Mouse (Mus musculus) kidney, embryonic 15.5 days (tissue): Measurements from ENCODE around the gene Cdk5r1. TPM values are rescaled to one million over a fixed set of nuclear protein-coding genes. Genes with fewer than 3 reads are reported as not detected.

Experiments
- ATAC-seq: fragments of 200-750 bp; cut with Nextera tagmentation; replicated peaks from 2 replicates; pipeline ENCODE4 v1.8.0; 2017; ENCODE audit warnings: moderate TSS enrichment; ENCODE audit not compliant: low FRiP score
- H3K27ac ChIP-seq: fragments of 300-500 bp; sonication (generic); 2 replicates; pipeline ENCODE4 v1.5.1; 2015; ENCODE audit warnings: mild to moderate bottlenecking, inconsistent platforms
- H3K27me3 ChIP-seq: fragments of 300-500 bp; sonication (generic); 2 replicates; pipeline ENCODE4 v1.6.1; 2015; ENCODE audit warnings: inconsistent platforms
- H3K36me3 ChIP-seq: fragments of 300-500 bp; sonication (generic); 2 replicates; pipeline ENCODE4 v1.6.1; 2015; ENCODE audit warnings: inconsistent platforms
- H3K4me1 ChIP-seq: fragments of 300-500 bp; sonication (generic); 2 replicates; pipeline ENCODE4 v1.6.1; 2015; ENCODE audit warnings: inconsistent platforms
- H3K4me2 ChIP-seq: fragments of 300-500 bp; sonication (generic); 2 replicates; pipeline ENCODE4 v1.6.1; 2015; ENCODE audit warnings: moderate library complexity, mild to moderate bottlenecking, inconsistent platforms
- H3K4me3 ChIP-seq: fragments of 300-500 bp; sonication (generic); replicated peaks from 2 replicates; pipeline ENCODE4 v1.5.1; 2015; ENCODE audit warnings: mild to moderate bottlenecking, inconsistent platforms
- H3K9ac ChIP-seq: fragments of 300-500 bp; sonication (generic); 2 replicates; pipeline ENCODE4 v1.6.1; 2015; ENCODE audit warnings: mild to moderate bottlenecking, inconsistent platforms
- H3K9me3 ChIP-seq: fragments of 300-500 bp; sonication (generic); replicated peaks from 2 replicates; pipeline ENCODE4 v1.6.1; 2016; ENCODE audit warnings: inconsistent platforms
- WGBS: fragments of 180-500 bp; shearing (Covaris S2); methylation state at CpG from one replicate; pipeline ENCODE4 v1.1.7; 2015; ENCODE audit warnings: mixed read lengths; 5-methylcytosine and 5-hydroxymethylcytosine counted together
- polyA plus RNA-seq: library from polyadenylated mRNA; unstranded; fragments of >200 nt; fragmentation: Nextera tagmentation; extraction: Ambion mirVana; gene quantifications from 2 replicates; pipeline ENCODE4 v1.2.1, GENCODE M21; 2015

Cdk5r1 gene
- polyA plus RNA-seq, 1 experiment from 2014 or later: 1.3 TPM

- WGBS: 73% methylated on average over 1 of the region's 1 CpGs
Measured at GRCm38 (mm10) chr11:80496640-80497039, 19.8 kb downstream of the Cdk5r1 start.

GRCm38 (mm10) chr11:80497225-80497919 lies 20.5 kb downstream of the Cdk5r1 start:
- H3K4me2 ChIP-seq: no peak overlapping the region
- no peaks in the 10 kb centered on the region for H3K36me3 ChIP-seq
- H3K4me3 ChIP-seq: no peak overlapping the region
- no peak overlapping the region for H3K9ac ChIP-seq
- 0 out of 2 replicates have a peak, but pooled peaks cover 5% of the 10 kb centered on the region for H3K4me1 ChIP-seq
- ATAC-seq: no peak
- no peaks in the 10 kb centered on the region for H3K27me3 ChIP-seq
- no peak overlapping the region for H3K27ac ChIP-seq
- WGBS: 81% methylated on average over 10 of the region's 10 CpGs
- H3K9me3 ChIP-seq: no peaks in the 10 kb centered on the region

More at GRCm38 (mm10) chr11:80496640-80497039, 19.8 kb downstream of the Cdk5r1 start:
- H3K9me3 ChIP-seq: no peaks in the 10 kb centered on the region
- no peaks in the 10 kb centered on the region for H3K36me3 ChIP-seq
- no peak overlapping the region for H3K9ac ChIP-seq
- ATAC-seq: no peak
- no peak overlapping the region for H3K4me2 ChIP-seq
- no peaks in the 10 kb centered on the region for H3K27me3 ChIP-seq
- H3K4me1 ChIP-seq: 0 out of 2 replicates have a peak, but pooled peaks cover 5% of the 10 kb centered on the region
- no peak overlapping the region for H3K4me3 ChIP-seq
- no peak overlapping the region for H3K27ac ChIP-seq

GRCm38 (mm10) chr11:80498328-80499070 lies 21.7 kb downstream of the Cdk5r1 start:
- no peak overlapping the region for H3K4me3 ChIP-seq
- H3K4me2 ChIP-seq: no peak overlapping the region
- H3K27me3 ChIP-seq: no peaks in the 10 kb centered on the region
- WGBS: 62% methylated on average over 11 of the region's 11 CpGs
- no peaks in the 10 kb centered on the region for H3K36me3 ChIP-seq
- 0 out of 2 replicates have a peak, but pooled peaks cover 5% of the 10 kb centered on the region for H3K4me1 ChIP-seq
- no peak for ATAC-seq
- no peak overlapping the region for H3K9ac ChIP-seq
- H3K9me3 ChIP-seq: no peaks in the 10 kb centered on the region
- no peak overlapping the region for H3K27ac ChIP-seq

- Histone ChIP-seq H3K27ac (no peak overlapping the region), H3K4me1 (peaks cover 14% of the 10 kb centered on the region), H3K4me3 (no peak overlapping the region), H3K9ac (no peak overlapping the region), H3K36me3 (no peaks in the 10 kb centered on the region), H3K27me3 (no peaks in the 10 kb centered on the region), H3K9me3 (no peaks in the 10 kb centered on the region), H3K4me2 (no peak overlapping the region)
- 58% methylated on average over 4 of the region's 4 CpGs for WGBS
- ATAC-seq: no peak
Measured at GRCm38 (mm10) chr11:80499550-80499952, 22.7 kb downstream of the Cdk5r1 start.

GRCm38 (mm10) chr11:80503281-80503680 lies 26.5 kb downstream of the Cdk5r1 start:
- H3K27me3 ChIP-seq: no peaks in the 10 kb centered on the region
- H3K9me3 ChIP-seq: no peaks in the 10 kb centered on the region
- no peak for ATAC-seq
- no peak overlapping the region for H3K9ac ChIP-seq
- H3K36me3 ChIP-seq: no peaks in the 10 kb centered on the region
- no peak overlapping the region for H3K27ac ChIP-seq
- H3K4me2 ChIP-seq: no peak overlapping the region
- whole genome bisulfite sequencing: 88% methylated on average over 6 of the region's 6 CpGs
- H3K4me3 ChIP-seq: no peak overlapping the region
- H3K4me1 ChIP-seq: peaks cover 14% of the 10 kb centered on the region

- Histone ChIP-seq H3K4me1 (peaks cover 14% of the 10 kb centered on the region), H3K36me3 (no peaks in the 10 kb centered on the region), H3K4me2 (no peak overlapping the region), H3K9me3 (no peaks in the 10 kb centered on the region), H3K4me3 (no peak overlapping the region), H3K9ac (no peak overlapping the region), H3K27me3 (no peaks in the 10 kb centered on the region), H3K27ac (no peak overlapping the region)
- ATAC-seq: 0 out of 2 replicates have a peak, but pooled peaks have one; percentile 36
- 39% methylated on average over 13 of the region's 13 CpGs for WGBS
Measured at GRCm38 (mm10) chr11:80503726-80504452, 27.1 kb downstream of the Cdk5r1 start.

- Histone ChIP-seq H3K27me3 (no peaks in the 10 kb centered on the region), H3K4me1 (peaks cover 9% of the 10 kb centered on the region), H3K4me3 (no peak overlapping the region), H3K9me3 (no peaks in the 10 kb centered on the region), H3K4me2 (no peak overlapping the region), H3K9ac (no peak overlapping the region), H3K36me3 (no peaks in the 10 kb centered on the region), H3K27ac (no peak overlapping the region)
- ATAC-seq: no peak
- 52% methylated on average over 6 of the region's 6 CpGs for WGBS
Measured at GRCm38 (mm10) chr11:80504519-80505385, 27.9 kb downstream of the Cdk5r1 start.

- Histone ChIP-seq H3K9ac (no peak overlapping the region), H3K4me3 (no peak overlapping the region), H3K4me2 (no peak overlapping the region), H3K4me1 (peaks cover 9% of the 10 kb centered on the region), H3K27me3 (no peaks in the 10 kb centered on the region), H3K27ac (no peak overlapping the region), H3K36me3 (no peaks in the 10 kb centered on the region), H3K9me3 (no peaks in the 10 kb centered on the region)
- no peak for ATAC-seq
- 79% methylated on average over 3 of the region's 3 CpGs for WGBS
Measured at GRCm38 (mm10) chr11:80505581-80505980, 28.8 kb downstream of the Cdk5r1 start.

- no peak overlapping the region for H3K27ac ChIP-seq
- H3K36me3 ChIP-seq: no peaks in the 10 kb centered on the region
Measured at GRCm38 (mm10) chr11:80506483-80506882, 29.7 kb downstream of the Cdk5r1 start.

GRCm38 (mm10) chr11:80507791-80508190 lies 31.0 kb downstream of the Cdk5r1 start:
- no peak overlapping the region for H3K4me2 ChIP-seq
- 90% methylated on average over 6 of the region's 6 CpGs for WGBS
- H3K36me3 ChIP-seq: no peaks in the 10 kb centered on the region

More at GRCm38 (mm10) chr11:80506483-80506882, 29.7 kb downstream of the Cdk5r1 start:
- no peak overlapping the region for H3K4me2 ChIP-seq
- peaks cover 9% of the 10 kb centered on the region for H3K4me1 ChIP-seq
- no peaks in the 10 kb centered on the region for H3K27me3 ChIP-seq
- H3K4me3 ChIP-seq: no peak overlapping the region
- no peak overlapping the region for H3K9ac ChIP-seq
- no peak for ATAC-seq
- H3K9me3 ChIP-seq: no peaks in the 10 kb centered on the region

GRCm38 (mm10) chr11:80508361-80509175 lies 31.7 kb downstream of the Cdk5r1 start:
- WGBS: 49% methylated on average over 19 of the region's 19 CpGs
- no peak overlapping the region for H3K27ac ChIP-seq
- H3K9me3 ChIP-seq: no peaks in the 10 kb centered on the region
- no peak overlapping the region for H3K4me2 ChIP-seq
- H3K27me3 ChIP-seq: no peaks in the 10 kb centered on the region
- ATAC-seq: no peak
- H3K4me3 ChIP-seq: no peak overlapping the region
- H3K36me3 ChIP-seq: no peaks in the 10 kb centered on the region
- H3K4me1 ChIP-seq: peaks cover 9% of the 10 kb centered on the region
- no peak overlapping the region for H3K9ac ChIP-seq

More at GRCm38 (mm10) chr11:80507791-80508190, 31.0 kb downstream of the Cdk5r1 start:
- no peak overlapping the region for H3K27ac ChIP-seq
- H3K9me3 ChIP-seq: no peaks in the 10 kb centered on the region
- no peaks in the 10 kb centered on the region for H3K27me3 ChIP-seq
- peaks cover 9% of the 10 kb centered on the region for H3K4me1 ChIP-seq
- no peak for ATAC-seq
- H3K9ac ChIP-seq: no peak overlapping the region
- H3K4me3 ChIP-seq: no peak overlapping the region
